Mouse (Mus musculus): Measurements from ENCODE around the gene Tbc1d14.

DNA sequence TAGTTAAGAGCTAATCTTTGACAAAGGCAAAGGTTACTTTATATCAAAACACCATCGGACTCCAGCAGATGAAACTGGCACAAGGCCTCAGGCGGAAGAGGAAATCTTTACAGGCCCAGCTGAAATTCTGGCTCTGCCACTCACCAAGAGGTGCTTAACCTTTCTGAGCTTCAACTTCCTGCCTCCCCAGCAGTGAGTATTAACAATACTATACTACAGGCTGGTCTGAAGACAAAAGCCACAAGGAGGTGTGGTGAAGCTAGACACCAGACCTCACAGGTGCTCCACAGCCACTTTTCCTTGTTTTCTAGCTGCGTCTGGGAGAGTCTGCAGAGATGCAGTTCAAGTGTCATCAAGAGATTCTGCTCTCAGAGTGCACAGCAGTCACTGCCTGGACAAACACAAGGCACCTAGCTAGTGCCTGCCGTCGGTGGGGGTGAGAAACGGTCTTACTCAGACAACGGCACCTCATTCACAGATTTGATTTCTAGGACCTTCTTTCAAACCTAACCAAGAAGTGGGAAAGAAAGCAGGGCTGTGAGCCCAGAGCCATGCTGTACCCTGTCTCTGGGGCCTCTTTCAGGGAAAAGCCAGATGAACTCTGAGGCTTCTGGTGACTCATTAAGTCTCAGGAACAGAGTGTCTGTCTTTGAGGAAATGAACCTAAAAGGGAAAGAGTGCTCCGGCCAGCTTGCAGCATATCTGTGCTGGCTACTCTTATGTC, 18.8 kb downstream of the Tbc1d14 start:
- TF ChIP-seq CTCF (IDR thresholded peaks at IDR 0.05; ENCODE audit: low read depth, low read length), result no peak
- TF ChIP-seq POLR2A (IDR thresholded peaks at IDR 0.05; ENCODE audit: extremely low read depth, insufficient read depth, low read length), result no peak
